Mouse (Mus musculus) urinary bladder, postnatal 10 days (tissue): ENCODE results near the gene Fsd1l.

Source experiments
- DNase-seq: peaks from one replicate; pipeline ENCODE4 v3.0.0; 2022; ENCODE audit warnings: low spot score

Fsd1l gene

DNA sequence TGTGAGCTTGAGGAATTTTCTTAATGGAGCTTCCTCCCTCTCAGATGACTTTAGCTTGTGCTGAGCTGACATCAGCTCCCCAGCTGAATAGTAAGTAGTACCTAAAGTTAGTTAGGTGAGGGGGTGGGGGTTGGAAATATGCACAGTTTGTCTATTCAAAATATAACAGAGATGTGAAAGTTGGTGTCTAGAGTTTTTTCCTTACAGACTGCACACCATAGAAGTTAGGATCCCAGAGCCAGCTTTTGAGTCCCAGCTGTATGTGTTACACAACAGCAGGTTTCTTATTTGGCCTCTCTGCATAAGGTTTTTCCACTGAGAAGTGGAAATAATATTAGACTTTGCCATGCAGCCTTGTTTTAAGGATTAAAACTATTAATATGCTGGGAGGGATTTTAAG is 118.6 kb downstream of the Fsd1l start:
- DNase-seq, result no peak

GRCm38 (mm10) chr4:53750391-53751120 is 119.3 kb downstream of the Fsd1l start:
- DNase-seq, result no peak
